Mouse (Mus musculus): ENCODE measurements around the gene Gm20517. TPM values are rescaled to one million over a fixed set of nuclear protein-coding genes. Genes with fewer than 3 reads are reported as not detected.

The Gm20517 gene
- polyA plus RNA-seq, 1 experiment from 2014 or later, result 1.8 TPM

DNA sequence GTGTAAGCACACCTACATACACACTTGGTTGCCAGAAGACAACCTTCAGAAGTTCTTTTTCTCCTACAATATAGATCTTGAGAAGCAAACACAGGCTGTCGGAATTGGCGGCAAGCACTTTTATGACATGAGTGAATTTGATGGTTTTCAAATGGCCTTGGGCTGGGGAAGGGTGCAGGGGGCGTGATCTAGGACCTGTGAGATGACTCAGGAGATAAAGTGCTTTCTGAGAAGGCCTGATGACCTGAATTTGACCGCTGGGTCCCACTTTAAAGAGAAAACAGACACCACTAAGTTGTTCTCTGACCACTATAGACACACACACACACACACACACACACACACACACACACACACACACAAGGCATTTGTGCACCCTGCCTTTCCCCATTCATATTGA, 30.4 kb upstream of the Gm20517 start:
- WGBS, result 81% methylated on average over 4 of the region's 4 CpGs
- H3K4me3 ChIP-seq, result no peak overlapping the region
- H3K4me2 ChIP-seq (replicated peaks), result no peak overlapping the region
- H3K36me3 ChIP-seq, result no peaks in the 10 kb centered on the region
- H3K9ac ChIP-seq, result no peak overlapping the region
- H3K9me3 ChIP-seq, result no peaks in the 10 kb centered on the region
- no peaks in the 10 kb centered on the region for H3K27me3 ChIP-seq
- H3K27ac ChIP-seq, result no peak overlapping the region
- no peaks in the 10 kb centered on the region for H3K4me1 ChIP-seq
- ATAC-seq (ENCODE audit: low FRiP score, low read depth), result no peak

GRCm38 (mm10) chr17:47588517-47588916, 22.9 kb upstream of the Gm20517 start:
- Histone ChIP-seq H3K27me3 (no peaks in the 10 kb centered on the region), H3K4me1 (peaks cover 6% of the 10 kb centered on the region; the same call in 1 of the 2 replicates), H3K9me3 (no peaks in the 10 kb centered on the region), H3K36me3 (no peaks in the 10 kb centered on the region), H3K27ac (no peak overlapping the region), H3K4me2 (replicated peaks) (no peak overlapping the region), H3K9ac (no peak overlapping the region), H3K4me3 (no peak overlapping the region)
- ATAC-seq (ENCODE audit: low FRiP score, low read depth), result no peak
- WGBS, result 82% methylated on average over 8 of the region's 8 CpGs

DNA sequence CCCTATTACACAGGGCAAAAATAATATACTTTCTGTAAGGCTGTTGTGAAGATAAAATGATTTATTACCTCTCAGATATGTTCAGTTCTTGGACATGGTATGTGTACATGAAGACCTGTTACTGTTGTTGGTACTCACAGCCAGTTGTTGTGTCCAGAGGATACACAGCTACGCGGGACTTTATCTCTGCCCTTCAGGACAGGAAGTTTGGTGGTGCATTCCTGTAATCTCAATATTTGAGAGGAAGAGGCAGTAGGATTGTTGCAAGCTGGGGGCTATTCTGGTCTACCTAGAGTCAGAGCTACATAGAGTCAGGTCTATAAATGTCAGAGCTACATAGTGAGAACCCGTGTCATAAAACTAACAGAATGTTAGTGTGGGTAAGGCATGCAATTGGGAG, 20.3 kb upstream of the Gm20517 start:
- Histone ChIP-seq H3K27me3 (no peaks in the 10 kb centered on the region), H3K4me3 (no peak overlapping the region), H3K27ac (no peak overlapping the region), H3K9me3 (no peaks in the 10 kb centered on the region), H3K36me3 (no peaks in the 10 kb centered on the region), H3K4me2 (replicated peaks) (no peak overlapping the region), H3K9ac (no peak overlapping the region), H3K4me1 (peaks cover 14% of the 10 kb centered on the region)
- WGBS, result 85% methylated on average over 3 of the region's 3 CpGs
- ATAC-seq (ENCODE audit: low FRiP score, low read depth), result no peak

DNA sequence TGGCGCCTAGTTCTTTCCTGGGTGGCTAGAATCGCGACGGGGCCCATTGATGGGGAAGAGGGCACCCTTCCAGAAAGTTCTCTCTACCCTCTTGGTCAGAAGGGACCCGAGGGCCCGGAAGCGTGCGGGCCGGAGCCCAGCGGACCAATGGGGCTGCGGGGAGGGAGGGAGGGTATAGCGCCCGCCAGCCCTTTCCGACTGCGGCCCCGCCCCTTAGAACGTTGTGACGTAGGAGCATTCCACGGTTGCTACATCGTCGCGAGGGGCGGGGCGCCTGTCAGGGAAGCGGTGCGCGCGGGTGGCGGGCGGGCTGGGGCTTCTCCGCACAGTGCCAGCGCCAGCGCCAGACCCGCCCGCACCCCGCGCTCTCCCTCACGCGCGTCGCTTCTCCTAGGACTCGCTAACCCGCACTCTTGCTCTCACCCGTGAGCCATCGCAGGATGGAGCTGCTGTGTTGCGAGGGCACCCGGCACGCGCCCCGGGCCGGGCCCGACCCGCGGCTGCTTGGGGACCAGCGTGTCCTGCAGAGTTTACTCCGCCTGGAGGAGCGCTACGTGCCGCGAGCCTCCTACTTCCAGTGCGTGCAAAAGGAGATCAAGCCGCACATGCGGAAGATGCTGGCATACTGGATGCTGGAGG, 18.1 kb upstream of the Gm20517 start:
- Histone ChIP-seq H3K4me1 (peaks cover 37% of the 10 kb centered on the region), H3K4me2 (replicated peaks) (peak overlapping the region; percentile 89), H3K36me3 (peaks cover 20% of the 10 kb centered on the region), H3K27ac (peak overlapping the region; percentile 99), H3K27me3 (no peaks in the 10 kb centered on the region), H3K9ac (peak overlapping the region; percentile 96), H3K4me3 (peak overlapping the region; percentile 96), H3K9me3 (no peaks in the 10 kb centered on the region)
- 2% methylated on average over 51 of the region's 63 CpGs for WGBS
- peak; percentile 87 for ATAC-seq (ENCODE audit: low FRiP score, low read depth)

DNA sequence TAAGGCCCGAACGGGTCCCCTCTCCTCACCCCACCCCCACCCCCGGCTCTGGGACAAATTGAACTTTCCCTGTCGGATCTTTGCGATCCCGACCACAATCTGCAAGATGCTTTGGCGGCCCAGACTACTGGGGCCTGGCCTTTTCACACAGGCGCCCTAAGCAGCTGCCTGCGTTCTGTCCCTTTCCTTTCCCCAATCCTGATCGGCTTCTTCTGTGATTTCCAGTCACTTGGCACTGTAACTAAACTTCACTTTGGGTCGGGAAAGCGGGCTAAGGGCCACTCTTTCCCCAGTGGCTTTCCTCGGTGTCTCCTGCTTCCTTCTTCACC, 17.6 kb upstream of the Gm20517 start:
- no peaks in the 10 kb centered on the region for H3K9me3 ChIP-seq
- peak overlapping the region; percentile 96 for H3K4me3 ChIP-seq
- H3K27ac ChIP-seq, result peak overlapping the region; percentile 99
- peaks cover 25% of the 10 kb centered on the region for H3K36me3 ChIP-seq
- peaks cover 37% of the 10 kb centered on the region for H3K4me1 ChIP-seq
- H3K9ac ChIP-seq, result peak overlapping the region; percentile 96
- no peaks in the 10 kb centered on the region for H3K27me3 ChIP-seq
- H3K4me2 ChIP-seq (replicated peaks), result peak overlapping the region; percentile 89
- no peak for ATAC-seq (ENCODE audit: low FRiP score, low read depth)
- under 1% methylated on average over 13 of the region's 13 CpGs for whole genome bisulfite sequencing

DNA sequence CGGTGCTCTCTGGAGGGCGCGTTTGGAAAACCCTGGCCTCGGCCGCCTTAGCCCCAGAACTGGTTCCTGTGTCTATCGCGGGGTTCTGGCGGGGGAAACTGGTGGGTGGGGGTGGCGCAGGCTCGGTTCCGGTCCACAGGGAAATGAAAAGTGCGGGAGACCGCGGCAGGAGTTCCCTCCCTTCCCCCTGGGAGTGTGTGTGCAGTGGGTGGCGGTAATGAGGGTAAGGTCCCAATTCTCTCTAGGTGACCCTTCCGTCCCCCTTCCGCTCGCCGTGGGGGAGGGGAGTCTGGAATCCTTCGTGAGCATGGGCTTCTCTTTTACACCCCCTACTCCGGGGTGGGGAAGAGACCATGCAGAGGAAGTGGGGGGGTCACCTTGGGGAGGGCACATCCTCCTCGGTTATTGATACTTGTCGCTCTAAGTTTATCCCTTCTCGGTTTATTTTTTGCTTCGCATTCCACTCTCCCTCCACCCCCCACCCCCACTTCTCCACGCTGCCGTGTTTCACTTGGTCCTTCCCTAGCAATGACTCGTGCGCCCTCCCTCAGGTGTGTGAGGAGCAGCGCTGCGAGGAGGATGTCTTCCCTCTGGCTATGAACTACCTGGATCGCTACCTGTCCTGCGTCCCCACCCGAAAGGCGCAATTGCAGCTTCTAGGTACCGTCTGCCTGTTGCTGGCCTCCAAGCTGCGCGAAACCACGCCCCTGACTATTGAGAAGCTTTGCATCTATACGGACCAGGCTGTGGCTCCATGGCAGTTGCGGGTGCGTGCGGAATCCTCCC, 17.0 kb upstream of the Gm20517 start:
- peak overlapping the region; percentile 99 for H3K27ac ChIP-seq
- peak overlapping the region; percentile 89 for H3K4me2 ChIP-seq (replicated peaks)
- H3K9ac ChIP-seq, result peak overlapping the region; percentile 96
- H3K9me3 ChIP-seq, result no peaks in the 10 kb centered on the region
- 1% methylated on average over 43 of the region's 43 CpGs for WGBS
- H3K36me3 ChIP-seq, result peaks cover 30% of the 10 kb centered on the region
- H3K4me3 ChIP-seq, result peak overlapping the region; percentile 96
- ATAC-seq (ENCODE audit: low FRiP score, low read depth), result peak; percentile 2; the same call in 1 of the 2 replicates
- no peaks in the 10 kb centered on the region for H3K27me3 ChIP-seq
- peaks cover 37% of the 10 kb centered on the region for H3K4me1 ChIP-seq

- Histone ChIP-seq H3K27ac (peak overlapping the region; percentile 99), H3K4me2 (replicated peaks) (peak overlapping the region; percentile 89), H3K4me1 (peaks cover 37% of the 10 kb centered on the region), H3K4me3 (peak overlapping the region; percentile 96), H3K9ac (peak overlapping the region; percentile 96), H3K36me3 (peaks cover 36% of the 10 kb centered on the region), H3K9me3 (no peaks in the 10 kb centered on the region), H3K27me3 (no peaks in the 10 kb centered on the region)
- 2% methylated on average over 9 of the region's 9 CpGs for WGBS
- no peak for ATAC-seq (ENCODE audit: low FRiP score, low read depth)
Observed at GRCm38 (mm10) chr17:47594969-47595247, 16.5 kb upstream of the Gm20517 start.

DNA sequence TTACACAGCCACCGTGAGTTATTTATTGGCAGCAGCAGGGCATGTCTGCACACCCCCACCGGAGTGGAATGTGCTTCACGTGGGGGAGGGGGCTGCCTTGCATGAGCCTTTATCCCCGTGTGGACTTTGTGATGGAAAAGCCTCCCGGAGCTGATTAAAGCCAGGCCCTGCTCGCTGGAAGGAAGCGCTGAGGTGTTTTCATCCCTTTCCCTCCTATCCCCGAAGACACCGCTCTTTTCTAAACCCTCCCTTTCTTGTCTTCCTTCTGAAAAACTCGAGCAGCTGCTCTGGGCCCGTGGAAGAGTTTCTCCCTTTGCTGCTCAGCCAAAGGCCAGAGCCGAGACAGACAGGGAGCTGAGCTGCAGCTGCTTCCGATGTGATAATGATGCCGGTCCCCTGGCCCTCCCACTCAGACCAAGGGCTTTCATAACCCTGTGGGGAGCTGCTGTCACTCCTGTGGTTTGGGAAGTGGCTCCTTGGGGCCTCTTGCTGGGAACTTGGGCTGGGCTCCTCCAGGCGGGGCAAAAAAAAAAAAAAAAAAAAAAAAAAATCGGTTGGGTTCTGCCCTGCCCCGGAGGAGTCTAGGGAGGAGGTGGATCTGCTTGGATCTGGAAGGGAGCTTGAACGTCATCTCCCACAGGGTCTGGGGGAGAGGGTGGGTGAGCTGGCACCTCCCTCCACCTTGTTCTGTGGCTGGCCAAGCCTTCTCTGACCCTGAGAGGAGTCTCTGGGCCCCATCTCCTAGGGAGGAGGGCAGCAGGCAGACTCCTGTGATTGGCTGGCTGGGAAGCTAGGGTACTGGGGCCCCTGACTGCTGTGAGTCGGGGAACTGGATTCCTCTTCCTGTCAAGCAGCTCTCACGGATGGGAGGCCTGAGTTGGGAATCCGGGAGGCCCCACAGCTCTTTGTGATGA, 15.9 kb upstream of the Gm20517 start:
- H3K9ac ChIP-seq, result peak overlapping the region; percentile 96
- peaks cover 40% of the 10 kb centered on the region for H3K36me3 ChIP-seq
- no peaks in the 10 kb centered on the region for H3K27me3 ChIP-seq
- ATAC-seq (ENCODE audit: low FRiP score, low read depth), result peak; percentile 70
- no peaks in the 10 kb centered on the region for H3K9me3 ChIP-seq
- H3K4me2 ChIP-seq (replicated peaks), result peak overlapping the region; percentile 89
- peak overlapping the region; percentile 96 for H3K4me3 ChIP-seq
- 0% methylated on average over 21 of the region's 21 CpGs for WGBS
- peak overlapping the region; percentile 99 for H3K27ac ChIP-seq
- peaks cover 37% of the 10 kb centered on the region for H3K4me1 ChIP-seq

GRCm38 (mm10) chr17:47596162-47596838, 15.1 kb upstream of the Gm20517 start:
- no peak for ATAC-seq (ENCODE audit: low FRiP score, low read depth)

GRCm38 (mm10) chr17:47596839-47597164, 14.6 kb upstream of the Gm20517 start:
- no peaks in the 10 kb centered on the region for H3K9me3 ChIP-seq
- H3K27ac ChIP-seq, result peak overlapping the region; percentile 99
- peaks cover 53% of the 10 kb centered on the region for H3K36me3 ChIP-seq
- ATAC-seq (ENCODE audit: low FRiP score, low read depth), result no peak
- peak overlapping the region; percentile 96 for H3K9ac ChIP-seq
- peak overlapping the region; percentile 96 for H3K4me3 ChIP-seq
- H3K27me3 ChIP-seq, result no peaks in the 10 kb centered on the region
- 58% methylated on average over 5 of the region's 5 CpGs for WGBS
- H3K4me1 ChIP-seq, result peaks cover 37% of the 10 kb centered on the region
- peak overlapping the region; percentile 89 for H3K4me2 ChIP-seq (replicated peaks)

More at GRCm38 (mm10) chr17:47596162-47596838, 15.1 kb upstream of the Gm20517 start:
- Histone ChIP-seq H3K9ac (peak overlapping the region; percentile 96), H3K4me1 (peaks cover 37% of the 10 kb centered on the region), H3K27ac (peak overlapping the region; percentile 99), H3K9me3 (no peaks in the 10 kb centered on the region), H3K27me3 (no peaks in the 10 kb centered on the region), H3K36me3 (peaks cover 48% of the 10 kb centered on the region), H3K4me2 (replicated peaks) (peak overlapping the region; percentile 89), H3K4me3 (peak overlapping the region; percentile 96)
- WGBS, result 18% methylated on average over 6 of the region's 6 CpGs

GRCm38 (mm10) chr17:47597261-47597660, 14.1 kb upstream of the Gm20517 start:
- Histone ChIP-seq H3K9ac (peak overlapping the region; percentile 96), H3K36me3 (peaks cover 57% of the 10 kb centered on the region), H3K27ac (peak overlapping the region; percentile 99; the same call in 1 of the 2 replicates), H3K4me3 (peak overlapping the region; percentile 96), H3K4me2 (replicated peaks) (peak overlapping the region; percentile 89), H3K4me1 (peaks cover 37% of the 10 kb centered on the region), H3K27me3 (no peaks in the 10 kb centered on the region), H3K9me3 (no peaks in the 10 kb centered on the region)
- no peak for ATAC-seq (ENCODE audit: low FRiP score, low read depth)
- 58% methylated on average over 13 of the region's 13 CpGs for WGBS

Data from limb, embryonic 13.5 days (tissue).